Mouse (Mus musculus): ENCODE measurements at regions not wholly inside any gene's neighbourhood (a gene's known extent, or its start where the extent isn't known, plus 50 kb on each side); places are given as distances from the start of the nearest gene placed in this dataset.

- no peaks in the 10 kb centered on the region for H3K4me1 ChIP-seq (ENCODE audit: control insufficient read depth, insufficient read depth, insufficient read length)
- no peak overlapping the region for H3K27ac ChIP-seq (ENCODE audit: insufficient read depth, low read length)
- no peaks in the 10 kb centered on the region for H3K27me3 ChIP-seq (ENCODE audit: control insufficient read depth, insufficient read depth, low read length)
- H3K4me3 ChIP-seq (ENCODE audit: extremely low read depth, insufficient read depth, insufficient read length) = no peak overlapping the region
- no peaks in the 10 kb centered on the region for H3K36me3 ChIP-seq (ENCODE audit: control insufficient read depth, insufficient read depth, low read length)
- WGBS = 66% methylated on average over 7 of the region's 7 CpGs
- no peak for DNase-seq (ENCODE audit: low read depth in 1 of 2, low spot score in 2 of 2)
- no peak for TF ChIP-seq CTCF (IDR thresholded peaks at IDR 0.05; ENCODE audit: extremely low read depth, insufficient read depth, insufficient read length, insufficient replicate concordance)
- TF ChIP-seq POLR2A (IDR thresholded peaks at IDR 0.05; ENCODE audit: low read depth, low read length) = no peak
These were observed 266.7 kb downstream of the Gpat3 start for GRCm38 (mm10) chr5:101112151-101112769.

- DNase-seq (ENCODE audit: low read depth in 1 of 2, low spot score in 2 of 2) = no peak
- H3K27me3 ChIP-seq (ENCODE audit: control insufficient read depth, insufficient read depth, low read length) = no peaks in the 10 kb centered on the region
These were observed 266.1 kb downstream of the Gpat3 start for GRCm38 (mm10) chr5:101111619-101112018.

DNA sequence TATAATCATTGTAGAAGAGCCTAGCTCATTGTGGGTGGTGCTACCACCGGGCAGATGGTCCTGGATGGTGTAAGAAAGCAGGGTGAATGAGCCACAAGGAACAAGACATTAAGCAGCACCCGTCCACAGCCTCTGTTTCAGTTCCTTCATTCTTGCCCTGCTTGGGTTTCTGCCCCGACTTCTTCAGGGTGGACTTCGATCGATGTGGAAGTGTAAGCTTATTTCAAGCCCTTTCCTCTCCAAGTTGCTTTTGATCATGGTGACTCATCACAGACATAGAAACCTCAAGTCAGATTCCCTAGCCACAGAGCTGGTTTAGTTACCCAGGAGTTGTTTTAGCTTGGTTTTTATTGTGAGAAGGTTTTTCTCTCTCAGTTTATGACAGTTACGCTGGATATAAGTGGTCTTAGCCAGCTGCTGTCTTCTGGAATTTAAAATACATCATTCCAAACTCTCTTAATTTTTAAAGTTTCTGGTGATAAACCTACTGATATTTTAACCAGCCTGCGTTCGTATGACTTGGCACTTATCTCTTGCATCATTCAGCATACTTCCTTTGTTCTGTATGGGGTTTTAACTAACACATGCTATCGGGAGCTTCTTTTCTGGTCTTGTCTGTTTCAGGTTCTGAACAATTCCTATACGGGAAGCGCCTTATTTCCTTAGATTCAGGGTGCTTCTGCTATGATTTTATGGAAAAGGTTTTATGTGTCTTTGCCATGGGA, 255.6 kb downstream of the Gpat3 start:
- no peak overlapping the region for H3K4me3 ChIP-seq (ENCODE audit: extremely low read depth, insufficient read depth, insufficient read length)
- no peaks in the 10 kb centered on the region for H3K27me3 ChIP-seq (ENCODE audit: control insufficient read depth, insufficient read depth, low read length)
- no peak for TF ChIP-seq POLR2A (IDR thresholded peaks at IDR 0.05; ENCODE audit: low read depth, low read length)
- no peak for TF ChIP-seq CTCF (IDR thresholded peaks at IDR 0.05; ENCODE audit: extremely low read depth, insufficient read depth, insufficient read length, insufficient replicate concordance)
- WGBS = 48% methylated on average over 11 of the region's 11 CpGs
- H3K27ac ChIP-seq (ENCODE audit: insufficient read depth, low read length) = no peak overlapping the region
- H3K4me1 ChIP-seq (ENCODE audit: control insufficient read depth, insufficient read depth, insufficient read length) = no peaks in the 10 kb centered on the region
- no peaks in the 10 kb centered on the region for H3K36me3 ChIP-seq (ENCODE audit: control insufficient read depth, insufficient read depth, low read length)
- no peak for DNase-seq (ENCODE audit: low read depth in 1 of 2, low spot score in 2 of 2)

More at GRCm38 (mm10) chr5:101111619-101112018, 266.1 kb downstream of the Gpat3 start:
- TF ChIP-seq POLR2A (IDR thresholded peaks at IDR 0.05; ENCODE audit: low read depth, low read length) (no peak), CTCF (IDR thresholded peaks at IDR 0.05; ENCODE audit: extremely low read depth, insufficient read depth, insufficient read length, insufficient replicate concordance) (no peak)
- Histone ChIP-seq H3K4me1 (ENCODE audit: control insufficient read depth, insufficient read depth, insufficient read length) (no peaks in the 10 kb centered on the region), H3K4me3 (ENCODE audit: extremely low read depth, insufficient read depth, insufficient read length) (no peak overlapping the region), H3K36me3 (ENCODE audit: control insufficient read depth, insufficient read depth, low read length) (no peaks in the 10 kb centered on the region), H3K27ac (ENCODE audit: insufficient read depth, low read length) (no peak overlapping the region)
- WGBS = 74% methylated on average over 4 of the region's 4 CpGs

DNA sequence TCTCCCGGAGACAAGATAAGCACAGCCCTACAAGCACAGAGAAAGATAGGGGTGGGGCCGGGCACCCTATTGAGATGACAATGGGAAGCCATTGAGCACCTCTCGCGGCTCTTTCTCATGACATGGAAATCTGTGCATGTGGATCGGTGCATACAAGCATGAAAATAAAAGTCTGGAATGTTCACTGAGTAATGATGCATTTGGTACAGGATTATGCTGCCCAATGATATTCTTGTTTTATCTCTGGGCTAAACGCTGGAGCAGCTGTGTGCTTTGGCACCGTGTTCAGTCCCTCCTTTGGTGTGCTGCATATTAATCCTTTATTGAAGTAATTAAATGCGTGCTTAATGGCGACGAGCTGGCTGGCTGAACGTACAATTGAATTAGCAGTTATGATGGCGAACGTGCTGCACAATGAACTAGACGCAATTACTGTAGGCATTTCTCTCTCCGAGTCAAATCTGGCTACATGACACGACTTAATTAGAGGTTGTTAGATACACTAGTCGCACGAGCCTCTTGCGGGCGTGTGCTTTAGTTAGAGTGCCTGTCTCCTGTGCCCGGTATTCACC, 245.6 kb downstream of the Gpat3 start:
- H3K27me3 ChIP-seq (ENCODE audit: control insufficient read depth, insufficient read depth, low read length) = no peaks in the 10 kb centered on the region
- 82% methylated on average over 21 of the region's 21 CpGs for WGBS
- H3K4me3 ChIP-seq (ENCODE audit: extremely low read depth, insufficient read depth, insufficient read length) = no peak overlapping the region
- H3K4me1 ChIP-seq (ENCODE audit: control insufficient read depth, insufficient read depth, insufficient read length) = no peaks in the 10 kb centered on the region
- no peaks in the 10 kb centered on the region for H3K36me3 ChIP-seq (ENCODE audit: control insufficient read depth, insufficient read depth, low read length)
- TF ChIP-seq CTCF (IDR thresholded peaks at IDR 0.05; ENCODE audit: extremely low read depth, insufficient read depth, insufficient read length, insufficient replicate concordance) = no peak
- TF ChIP-seq POLR2A (IDR thresholded peaks at IDR 0.05; ENCODE audit: low read depth, low read length) = no peak
- no peak for DNase-seq (ENCODE audit: low read depth in 1 of 2, low spot score in 2 of 2)
- no peak overlapping the region for H3K27ac ChIP-seq (ENCODE audit: insufficient read depth, low read length)

GRCm38 (mm10) chr5:101090415-101091026, 245.0 kb downstream of the Gpat3 start:
- WGBS = 79% methylated on average over 7 of the region's 7 CpGs
- H3K27ac ChIP-seq (ENCODE audit: insufficient read depth, low read length) = no peak overlapping the region
- no peak for TF ChIP-seq POLR2A (IDR thresholded peaks at IDR 0.05; ENCODE audit: low read depth, low read length)
- H3K27me3 ChIP-seq (ENCODE audit: control insufficient read depth, insufficient read depth, low read length) = no peaks in the 10 kb centered on the region
- H3K4me1 ChIP-seq (ENCODE audit: control insufficient read depth, insufficient read depth, insufficient read length) = no peaks in the 10 kb centered on the region
- no peak overlapping the region for H3K4me3 ChIP-seq (ENCODE audit: extremely low read depth, insufficient read depth, insufficient read length)
- no peak for DNase-seq (ENCODE audit: low read depth in 1 of 2, low spot score in 2 of 2)
- H3K36me3 ChIP-seq (ENCODE audit: control insufficient read depth, insufficient read depth, low read length) = no peaks in the 10 kb centered on the region

GRCm38 (mm10) chr5:101085199-101085598, 239.7 kb downstream of the Gpat3 start:
- no peak for DNase-seq (ENCODE audit: low read depth in 1 of 2, low spot score in 2 of 2)
- Histone ChIP-seq H3K27me3 (ENCODE audit: control insufficient read depth, insufficient read depth, low read length) (no peaks in the 10 kb centered on the region), H3K27ac (ENCODE audit: insufficient read depth, low read length) (no peak overlapping the region), H3K36me3 (ENCODE audit: control insufficient read depth, insufficient read depth, low read length) (no peaks in the 10 kb centered on the region), H3K4me1 (ENCODE audit: control insufficient read depth, insufficient read depth, insufficient read length) (peaks cover 8% of the 10 kb centered on the region; the same call in 1 of the 2 replicates), H3K4me3 (ENCODE audit: extremely low read depth, insufficient read depth, insufficient read length) (no peak overlapping the region)
- TF ChIP-seq POLR2A (IDR thresholded peaks at IDR 0.05; ENCODE audit: low read depth, low read length) (no peak), CTCF (IDR thresholded peaks at IDR 0.05; ENCODE audit: extremely low read depth, insufficient read depth, insufficient read length, insufficient replicate concordance) (no peak)
- 90% methylated on average over 3 of the region's 3 CpGs for WGBS

All from spleen, adult 2 months (tissue).